Mouse (Mus musculus) embryonic facial prominence, embryonic 12.5 days (tissue): ENCODE data around the gene Asb11. TPM values are rescaled to one million over a fixed set of nuclear protein-coding genes. Genes with fewer than 3 reads are reported as not detected.

Source experiments
- ATAC-seq: fragments of 200-750 bp; cut with Nextera tagmentation; 2 replicates; pipeline ENCODE4 v1.8.0; 2017; ENCODE audit not compliant: insufficient number of reproducible peaks, insufficient read depth, low FRiP score, low TSS enrichment
- H3K27ac ChIP-seq: fragments of 300-500 bp; sonication (generic); 2 replicates; pipeline ENCODE4 v1.5.1; 2016; ENCODE audit warnings: mild to moderate bottlenecking
- H3K27me3 ChIP-seq: fragments of 300-500 bp; sonication (generic); 2 replicates; pipeline ENCODE4 v1.6.1; 2016; ENCODE audit warnings: mild to moderate bottlenecking, moderate library complexity
- H3K36me3 ChIP-seq: fragments of 300-500 bp; sonication (generic); 2 replicates; pipeline ENCODE4 v1.6.1; 2016; ENCODE audit warnings: mild to moderate bottlenecking
- H3K4me1 ChIP-seq: fragments of 300-500 bp; sonication (generic); 2 replicates; pipeline ENCODE4 v1.6.1; 2016
- H3K4me2 ChIP-seq: fragments of 300-500 bp; sonication (generic); replicated peaks from 2 replicates; pipeline ENCODE4 v1.6.1; 2016; ENCODE audit warnings: mild to moderate bottlenecking, moderate library complexity
- H3K4me3 ChIP-seq: fragments of 300-500 bp; sonication (generic); 2 replicates; pipeline ENCODE4 v1.5.1; 2016; ENCODE audit warnings: mild to moderate bottlenecking
- H3K9ac ChIP-seq: fragments of 300-500 bp; sonication (generic); 2 replicates; pipeline ENCODE4 v1.6.1; 2016; ENCODE audit warnings: mild to moderate bottlenecking, moderate library complexity
- H3K9me3 ChIP-seq: fragments of 300-500 bp; sonication (generic); 2 replicates; pipeline ENCODE4 v1.6.1; 2016; ENCODE audit warnings: mild to moderate bottlenecking, moderate library complexity
- WGBS: fragments of 180-500 bp; shearing (Covaris S2); methylation state at CpG from one replicate; pipeline ENCODE4 v1.1.7; 2016; 5-methylcytosine and 5-hydroxymethylcytosine counted together
- polyA plus RNA-seq: library from polyadenylated mRNA; unstranded; fragments of >200 nt; fragmentation: Nextera tagmentation; extraction: Ambion mirVana; gene quantifications from 2 replicates; pipeline ENCODE4 v1.2.1, GENCODE M21; 2016

The Asb11 gene
- polyA plus RNA-seq, 1 experiment from 2014 or later: not detected

DNA sequence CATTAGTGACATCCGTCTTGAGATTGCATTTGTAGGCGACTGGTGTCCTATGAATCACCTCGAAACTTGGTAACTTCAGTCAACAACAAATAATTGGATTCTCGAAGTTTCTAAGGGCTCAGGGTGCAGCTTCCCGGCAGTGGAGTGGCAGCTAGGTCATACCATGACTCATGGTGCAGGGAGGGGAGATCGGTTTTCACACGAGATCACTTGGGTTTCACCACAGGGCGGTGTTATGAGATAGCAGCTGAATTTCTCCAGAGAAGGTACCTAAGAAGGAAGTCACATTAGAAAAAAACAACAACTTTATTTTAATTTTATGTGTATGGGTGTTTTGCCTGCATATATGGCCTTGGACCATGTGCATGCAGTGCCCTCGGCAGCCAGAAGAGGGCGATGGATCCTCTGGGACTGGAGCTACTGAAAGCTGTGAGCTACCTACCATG, 9.3 kb downstream of the Asb11 start:
- Histone ChIP-seq H3K36me3 (no peaks in the 10 kb centered on the region), H3K4me3 (no peak overlapping the region), H3K4me2 (no peak overlapping the region), H3K27me3 (peaks cover 8% of the 10 kb centered on the region; the same call in 1 of the 2 replicates), H3K4me1 (no peaks in the 10 kb centered on the region), H3K9me3 (no peaks in the 10 kb centered on the region), H3K9ac (no peak overlapping the region), H3K27ac (no peak overlapping the region)
- WGBS: 80% methylated on average over 10 of the region's 10 CpGs
- ATAC-seq: no peak

DNA sequence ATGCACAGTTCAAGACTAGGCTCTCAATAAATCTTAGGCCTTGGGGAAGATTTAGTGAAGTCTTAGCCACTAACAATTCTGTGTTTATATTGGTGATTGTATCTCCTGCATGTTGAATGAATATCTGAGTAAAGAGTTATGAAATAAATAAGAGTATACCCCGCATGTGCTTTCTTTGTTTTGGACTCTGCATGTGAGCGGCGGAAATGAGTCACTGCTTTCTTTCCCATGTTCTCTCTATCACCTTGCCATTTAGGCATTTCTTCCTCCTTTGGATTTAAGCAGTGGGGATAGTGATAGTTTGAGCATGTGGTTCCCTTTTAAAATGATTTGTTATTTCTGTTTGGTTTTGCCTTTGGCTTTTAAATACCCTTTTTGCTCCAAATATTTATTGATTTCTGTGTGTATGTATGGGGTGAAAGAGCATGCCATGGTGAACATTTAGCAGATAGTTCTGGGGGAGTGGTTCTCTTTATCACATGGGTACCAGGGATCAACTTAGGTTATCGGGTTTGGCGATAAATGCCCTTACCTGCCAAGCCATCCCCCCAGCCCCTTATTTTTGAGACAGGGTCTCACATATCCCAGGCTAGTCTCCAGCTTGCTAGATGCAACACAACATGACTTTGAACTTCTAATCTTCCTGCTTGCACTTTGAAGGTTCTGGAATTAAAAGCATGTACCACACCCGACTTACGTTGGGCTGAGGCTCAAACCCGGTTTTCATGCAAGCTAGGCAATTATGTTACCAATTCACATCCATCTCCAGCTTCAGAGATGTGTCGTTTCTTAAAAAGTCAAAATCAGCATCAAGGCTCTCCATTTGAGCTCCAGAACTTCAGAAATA, 10.3 kb downstream of the Asb11 start:
- H3K9ac ChIP-seq: no peak overlapping the region
- H3K4me2 ChIP-seq: no peak overlapping the region
- ATAC-seq: no peak
- 92% methylated on average over 9 of the region's 9 CpGs for WGBS
- no peaks in the 10 kb centered on the region for H3K4me1 ChIP-seq
- no peaks in the 10 kb centered on the region for H3K9me3 ChIP-seq
- H3K27ac ChIP-seq: no peak overlapping the region
- H3K27me3 ChIP-seq: 0 out of 2 replicates have a peak, but pooled peaks cover 2% of the 10 kb centered on the region
- no peaks in the 10 kb centered on the region for H3K36me3 ChIP-seq
- no peak overlapping the region for H3K4me3 ChIP-seq

DNA sequence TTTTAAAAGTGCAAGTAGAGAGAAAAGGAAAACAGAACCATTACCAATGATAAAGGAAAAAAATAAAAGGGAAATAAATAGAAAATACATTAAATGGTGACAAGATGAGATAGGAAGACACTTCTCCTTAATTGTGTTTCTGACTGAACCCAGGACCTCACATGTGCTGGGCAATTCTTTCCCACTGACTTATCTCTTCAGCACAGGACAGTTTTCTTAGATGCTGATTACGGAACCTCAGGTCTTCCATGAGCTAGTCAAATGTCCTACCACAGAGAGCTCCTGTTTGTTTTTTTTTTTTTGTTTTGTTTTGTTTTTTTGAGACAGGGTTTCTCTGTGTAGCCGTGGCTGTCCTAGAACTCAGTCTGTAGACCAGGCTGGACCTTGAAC, 10.9 kb downstream of the Asb11 start:
- H3K4me2 ChIP-seq: no peak overlapping the region
- no peak overlapping the region for H3K27ac ChIP-seq
- no peak overlapping the region for H3K9ac ChIP-seq
- H3K27me3 ChIP-seq: no peaks in the 10 kb centered on the region
- no peak for ATAC-seq
- no peaks in the 10 kb centered on the region for H3K4me1 ChIP-seq
- H3K36me3 ChIP-seq: no peaks in the 10 kb centered on the region
- 84% methylated on average over 2 of the region's 2 CpGs for WGBS
- no peak overlapping the region for H3K4me3 ChIP-seq
- H3K9me3 ChIP-seq: no peaks in the 10 kb centered on the region

DNA sequence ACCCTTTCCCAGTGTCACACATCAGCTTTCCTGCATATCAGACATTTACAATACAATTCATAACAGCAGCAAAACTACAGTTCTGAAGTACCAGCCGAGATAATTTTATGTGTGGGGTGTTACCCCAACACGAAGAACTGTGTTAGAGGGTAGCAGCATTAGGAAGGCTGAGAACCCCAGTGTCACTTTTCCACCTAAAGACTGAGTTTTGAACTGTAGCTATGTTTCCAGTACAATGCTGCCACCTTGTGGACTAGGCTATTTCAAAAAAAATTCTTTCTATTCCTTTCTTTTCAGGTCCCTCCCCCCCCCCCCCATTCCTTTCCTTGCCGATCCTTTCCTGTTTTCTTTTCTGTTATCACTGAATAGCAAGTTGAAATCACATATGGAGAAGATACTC, 12.4 kb downstream of the Asb11 start:
- Histone ChIP-seq H3K4me2 (no peak overlapping the region), H3K27ac (no peak overlapping the region), H3K9me3 (no peaks in the 10 kb centered on the region), H3K36me3 (no peaks in the 10 kb centered on the region), H3K4me3 (no peak overlapping the region), H3K4me1 (no peaks in the 10 kb centered on the region), H3K9ac (no peak overlapping the region), H3K27me3 (no peaks in the 10 kb centered on the region; the same call in 1 of the 2 replicates)
- 34% methylated on average over 3 of the region's 3 CpGs for WGBS
- no peak for ATAC-seq

DNA sequence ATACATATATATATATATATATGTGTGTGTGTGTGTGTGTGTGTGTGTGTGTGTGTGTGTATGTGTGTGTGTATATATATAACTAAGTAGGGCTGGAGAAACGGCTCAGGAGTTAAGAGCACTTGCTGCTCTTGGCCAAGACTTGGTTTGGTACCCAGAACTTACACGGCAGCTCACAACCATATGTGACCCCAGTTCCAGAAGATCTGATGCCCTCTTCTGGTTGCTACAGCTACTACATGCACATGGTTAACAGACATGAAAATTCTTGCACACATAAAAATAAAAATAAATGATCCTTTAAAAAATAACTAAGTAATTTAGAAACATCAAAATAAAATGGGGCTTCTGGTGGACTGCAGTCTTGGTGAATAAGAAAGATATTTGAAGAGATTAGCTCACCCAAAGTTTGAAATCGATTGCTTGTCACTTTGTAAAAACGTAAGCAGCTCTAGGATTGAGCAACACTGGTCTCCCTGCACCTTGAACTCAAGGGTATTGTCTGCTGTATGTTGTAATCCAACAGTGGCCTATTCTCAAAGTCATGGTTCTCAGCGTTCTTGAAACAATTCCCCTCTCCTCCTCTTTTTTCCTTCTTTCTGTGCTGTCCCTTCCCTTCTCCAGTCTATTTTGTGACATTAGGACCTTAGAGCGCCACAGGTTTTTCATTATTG, 22.5 kb downstream of the Asb11 start:
- H3K27me3 ChIP-seq: no peaks in the 10 kb centered on the region; the same call in 1 of the 2 replicates

DNA sequence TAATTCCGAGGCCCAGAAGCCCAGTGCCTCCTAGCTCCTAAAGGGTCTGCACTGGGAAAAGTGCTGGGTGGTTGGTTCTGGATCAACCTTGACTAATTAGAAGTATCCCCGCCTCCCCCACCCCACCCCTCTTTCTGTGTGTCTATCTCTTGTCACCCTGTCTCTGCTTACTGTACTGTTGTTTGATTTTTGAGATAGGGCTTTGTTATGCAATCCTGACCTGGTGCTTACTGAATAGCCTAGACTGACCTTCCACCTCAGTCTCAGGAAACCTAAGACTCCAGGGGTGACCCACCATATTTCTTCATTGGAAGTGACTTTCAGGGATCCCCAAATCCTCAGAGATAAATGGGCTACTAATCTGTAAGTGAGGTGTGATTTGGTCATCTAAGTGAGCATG, 65.5 kb downstream of the Asb11 start:
- no peaks in the 10 kb centered on the region; the same call in 1 of the 2 replicates for H3K4me1 ChIP-seq
- 63% methylated on average over 2 of the region's 2 CpGs for WGBS
- H3K4me3 ChIP-seq: no peak overlapping the region
- H3K9me3 ChIP-seq: no peaks in the 10 kb centered on the region
- H3K4me2 ChIP-seq: no peak overlapping the region
- peaks cover 5% of the 10 kb centered on the region; the same call in 1 of the 2 replicates for H3K27me3 ChIP-seq
- no peak overlapping the region for H3K9ac ChIP-seq
- H3K36me3 ChIP-seq: no peaks in the 10 kb centered on the region
- H3K27ac ChIP-seq: no peak overlapping the region
- ATAC-seq: no peak

More for the DNA sequence above, 22.5 kb downstream of the Asb11 start:
- H3K4me2 ChIP-seq: no peak overlapping the region
- ATAC-seq: no peak
- no peaks in the 10 kb centered on the region for H3K36me3 ChIP-seq
- H3K9me3 ChIP-seq: no peaks in the 10 kb centered on the region
- no peak overlapping the region for H3K9ac ChIP-seq
- 77% methylated on average over 6 of the region's 6 CpGs for WGBS
- no peaks in the 10 kb centered on the region for H3K4me1 ChIP-seq
- no peak overlapping the region for H3K27ac ChIP-seq
- H3K4me3 ChIP-seq: no peak overlapping the region

DNA sequence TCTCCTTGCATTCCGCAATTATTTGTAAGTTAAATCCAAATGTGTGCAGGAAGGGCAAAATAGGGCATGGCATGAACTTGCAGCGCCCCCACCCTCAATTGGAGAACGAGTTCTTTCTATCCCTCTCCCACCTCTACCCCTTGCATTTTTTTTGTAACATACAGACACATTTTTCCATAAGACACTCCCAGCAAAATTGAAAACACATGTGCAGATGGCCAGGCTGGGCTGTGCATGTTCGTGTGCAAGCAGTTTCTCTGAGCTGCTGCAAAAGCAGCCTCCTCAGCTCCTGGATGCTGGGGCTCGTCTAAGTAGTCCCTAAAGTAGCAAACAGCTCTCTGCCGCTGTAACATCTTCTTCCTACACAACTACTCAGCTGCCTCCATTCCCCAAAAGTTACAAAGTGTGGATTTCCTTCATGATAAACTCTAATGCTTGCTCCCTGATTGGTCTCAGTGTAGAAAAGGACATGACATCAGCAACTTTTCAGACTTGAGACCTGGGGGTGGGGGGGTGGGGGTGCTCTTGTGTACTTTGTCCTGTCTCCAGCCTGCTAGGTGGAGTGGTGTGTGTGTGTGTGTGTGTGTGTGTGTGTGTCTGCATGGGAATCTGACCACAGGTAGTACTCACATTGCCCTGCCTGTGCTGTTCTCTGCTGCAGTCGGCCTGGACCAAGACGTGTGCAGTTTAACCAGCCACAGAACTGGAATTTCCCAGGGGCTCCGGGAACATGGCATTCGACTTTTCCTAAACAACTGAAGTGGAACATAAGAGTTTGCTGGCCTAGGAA, 69.1 kb downstream of the Asb11 start, which contains the start of gene Asb9:
Gene Asb9 (plus strand): TSS at position 619 of the 790 bp plus-strand sequence.
- H3K36me3 ChIP-seq: no peaks in the 10 kb centered on the region
- no peak within 1 kb of the TSS for H3K4me2 ChIP-seq
- no peak within 1 kb of the TSS for H3K4me3 ChIP-seq
- H3K27ac ChIP-seq: peak within 1 kb of the TSS; percentile 63; the same call in 1 of the 2 replicates
- 40% methylated on average over 10 of the region's 10 CpGs for WGBS
- peaks cover 5% of the 10 kb centered on the region; the same call in 1 of the 2 replicates for H3K27me3 ChIP-seq
- no peaks in the 10 kb centered on the region for H3K9me3 ChIP-seq
- peak; percentile 60 for ATAC-seq
- no peaks in the 10 kb centered on the region; the same call in 1 of the 2 replicates for H3K4me1 ChIP-seq
- H3K9ac ChIP-seq: no peak within 1 kb of the TSS

DNA sequence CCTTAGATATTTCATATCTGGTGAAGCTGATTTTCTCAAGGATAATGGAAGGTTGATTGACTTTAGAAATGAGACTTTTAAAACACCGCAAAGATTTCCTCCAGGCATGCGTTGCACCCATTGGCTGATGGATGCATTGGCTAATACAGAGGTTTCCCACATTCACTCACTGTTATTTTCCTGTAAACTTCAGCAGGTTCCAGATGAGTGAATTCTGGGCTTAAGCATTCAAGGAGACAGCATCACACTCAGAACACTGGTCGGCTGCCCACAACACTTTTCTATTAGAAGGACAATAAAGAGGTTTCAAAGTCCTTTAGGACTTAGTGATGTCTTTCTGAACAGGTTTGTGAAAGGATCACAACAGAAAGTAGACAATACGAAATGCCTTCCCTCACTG, 70.3 kb downstream of the Asb11 start:
- no peak for ATAC-seq
- Histone ChIP-seq H3K9ac (no peak overlapping the region), H3K9me3 (no peaks in the 10 kb centered on the region), H3K36me3 (no peaks in the 10 kb centered on the region), H3K4me2 (no peak overlapping the region), H3K27ac (no peak overlapping the region), H3K4me3 (no peak overlapping the region), H3K4me1 (no peaks in the 10 kb centered on the region; the same call in 1 of the 2 replicates), H3K27me3 (peaks cover 5% of the 10 kb centered on the region; the same call in 1 of the 2 replicates)
- 88% methylated on average over 4 of the region's 4 CpGs for WGBS

DNA sequence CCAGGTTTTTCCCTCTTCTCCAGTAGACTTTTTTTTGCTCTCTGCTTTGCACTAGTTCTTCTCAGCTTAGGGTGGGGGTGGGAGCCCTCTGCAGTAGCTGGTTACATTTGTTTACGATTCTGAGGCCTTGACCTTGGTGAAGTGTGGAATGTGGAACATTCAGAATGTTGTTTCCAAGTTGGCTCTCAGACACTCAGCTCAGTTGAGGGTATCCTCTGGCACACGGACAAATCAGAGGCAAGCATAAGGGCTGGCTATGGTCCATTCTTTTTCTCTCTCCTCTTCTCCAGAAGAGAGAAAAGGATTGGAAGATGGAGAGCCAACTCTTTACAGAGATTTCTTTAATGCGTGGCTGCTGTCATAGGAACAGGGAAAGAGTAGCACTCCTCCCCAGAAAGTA, 71.9 kb downstream of the Asb11 start:
- Histone ChIP-seq H3K36me3 (no peaks in the 10 kb centered on the region), H3K27ac (no peak overlapping the region), H3K4me3 (no peak overlapping the region), H3K9me3 (no peaks in the 10 kb centered on the region), H3K4me2 (no peak overlapping the region), H3K9ac (no peak overlapping the region), H3K4me1 (no peaks in the 10 kb centered on the region; the same call in 1 of the 2 replicates), H3K27me3 (peaks cover 5% of the 10 kb centered on the region; the same call in 1 of the 2 replicates)
- ATAC-seq: no peak
- WGBS: 46% methylated on average over 3 of the region's 3 CpGs
